Mouse (Mus musculus) megakaryocyte, embryonic 14.5 days (primary cell): Measurements from ENCODE around the gene Fblim1. TPM values are rescaled to one million over a fixed set of nuclear protein-coding genes. Genes with fewer than 3 reads are reported as not detected.

Experiments
- H3K27me3 ChIP-seq: replicated peaks from 2 replicates; pipeline ENCODE3; 2012; ENCODE audit warnings: inconsistent platforms
- H3K36me3 ChIP-seq: replicated peaks from 2 replicates; pipeline ENCODE3; 2012; ENCODE audit warnings: low read length, inconsistent platforms, mixed read lengths
- H3K4me1 ChIP-seq: 2 replicates; pipeline ENCODE4 v1.6.1; 2012; ENCODE audit warnings: inconsistent platforms
- H3K4me3 ChIP-seq: replicated peaks from 2 replicates; pipeline ENCODE3; 2012; ENCODE audit warnings: moderate library complexity, mild to moderate bottlenecking, inconsistent platforms
- H3K9me3 ChIP-seq: 2 replicates; pipeline ENCODE4 v1.6.1; 2012; ENCODE audit warnings: inconsistent platforms
- FLI1 ChIP-seq: IDR thresholded peaks from 2 replicates; pipeline ENCODE4 v1.6.1; 2012; ENCODE audit warnings: low read length, inconsistent platforms, mixed read lengths
- GATA1 ChIP-seq: IDR thresholded peaks from 3 replicates; pipeline ENCODE4 v1.6.1; 2012; ENCODE audit warnings: mixed read lengths, low read length, inconsistent platforms, borderline replicate concordance
- polyA plus RNA-seq: library from polyadenylated mRNA; stranded (reverse); fragments of >175 nt; gene quantifications from 2 replicates; pipeline ENCODE4 v1.2.3, GENCODE M21; 2012; ENCODE audit warnings: low replicate concordance; ENCODE audit not compliant: insufficient read depth

Gene Fblim1
- polyA plus RNA-seq, 1 experiment = 17.1 TPM

- peaks cover 63% of the 10 kb centered on the region for H3K4me1 ChIP-seq
- TF ChIP-seq FLI1 (no peak), GATA1 (no peak)
- H3K36me3 ChIP-seq = no peaks in the 10 kb centered on the region
- no peaks in the 10 kb centered on the region for H3K9me3 ChIP-seq
- H3K4me3 ChIP-seq = peak overlapping the region; percentile 98
- no peaks in the 10 kb centered on the region for H3K27me3 ChIP-seq
Observed at GRCm38 (mm10) chr4:141536291-141537225, 69.3 kb downstream of the Fblim1 start.

GRCm38 (mm10) chr4:141534947-141535680 lies 70.8 kb downstream of the Fblim1 start:
- H3K36me3 ChIP-seq = peaks cover 11% of the 10 kb centered on the region
- peaks cover 63% of the 10 kb centered on the region for H3K4me1 ChIP-seq
- H3K9me3 ChIP-seq = no peaks in the 10 kb centered on the region
- peak overlapping the region; percentile 98 for H3K4me3 ChIP-seq
- no peaks in the 10 kb centered on the region for H3K27me3 ChIP-seq
- TF ChIP-seq FLI1 (no peak), GATA1 (no peak)

- Histone ChIP-seq H3K4me1 (peaks cover 87% of the 10 kb centered on the region), H3K36me3 (peaks cover 29% of the 10 kb centered on the region), H3K27me3 (no peaks in the 10 kb centered on the region), H3K4me3 (no peak overlapping the region), H3K9me3 (no peaks in the 10 kb centered on the region)
- TF ChIP-seq FLI1 (no peak), GATA1 (no peak)
Observed at GRCm38 (mm10) chr4:141530979-141531378, 74.9 kb downstream of the Fblim1 start.

GRCm38 (mm10) chr4:141528938-141529337 lies 77.0 kb downstream of the Fblim1 start:
- no peaks in the 10 kb centered on the region for H3K27me3 ChIP-seq
- peaks cover 90% of the 10 kb centered on the region for H3K4me1 ChIP-seq

DNA sequence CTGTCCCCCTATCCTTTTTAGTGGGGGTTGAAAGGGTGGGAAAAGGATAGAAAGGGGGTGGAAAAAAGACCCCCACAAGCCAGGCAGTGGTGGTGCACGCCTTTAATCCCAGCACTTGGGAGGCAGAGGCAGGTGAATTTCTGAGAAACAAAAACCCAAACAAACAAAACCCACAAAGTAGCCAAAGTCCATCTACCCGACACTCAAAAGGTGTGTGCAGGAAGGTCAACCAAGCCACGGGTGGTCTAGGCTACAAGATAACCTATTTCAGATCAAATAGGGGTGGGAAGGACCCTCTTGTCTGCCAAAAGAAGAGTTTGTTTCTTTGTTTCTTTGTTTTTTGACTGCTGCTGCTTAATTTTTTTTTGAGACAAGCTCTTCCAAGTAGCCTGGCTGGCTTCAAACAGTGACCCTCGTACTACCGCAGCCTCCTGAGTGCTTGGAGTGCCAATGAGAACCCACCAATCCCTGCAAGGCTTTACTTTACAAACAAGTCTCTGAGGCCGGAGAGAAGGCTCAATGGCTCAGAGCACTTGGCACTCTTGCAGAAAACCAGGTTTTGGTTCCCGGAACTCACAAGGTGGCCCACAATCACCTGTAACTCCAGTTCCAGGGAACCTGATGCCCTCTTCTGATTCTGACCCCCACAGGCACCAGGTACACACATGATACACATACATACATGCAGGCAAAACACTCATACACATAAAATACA lies 78.8 kb downstream of the Fblim1 start:
- Histone ChIP-seq H3K4me1 (peaks cover 87% of the 10 kb centered on the region), H3K4me3 (no peak overlapping the region), H3K9me3 (no peaks in the 10 kb centered on the region), H3K27me3 (no peaks in the 10 kb centered on the region), H3K36me3 (peaks cover 42% of the 10 kb centered on the region)
- TF ChIP-seq GATA1 (no peak), FLI1 (no peak)

More at GRCm38 (mm10) chr4:141528938-141529337, 77.0 kb downstream of the Fblim1 start:
- no peak for TF ChIP-seq GATA1
- no peak for TF ChIP-seq FLI1
- no peaks in the 10 kb centered on the region for H3K9me3 ChIP-seq
- peak overlapping the region; percentile 42 for H3K4me3 ChIP-seq
- H3K36me3 ChIP-seq = peaks cover 34% of the 10 kb centered on the region

Other genes with a start within 250 kb of the Fblim1 start
- not detected in 2 replicates for gene Fam131c, start 237.9 kb downstream of the Fblim1 start, polyA plus RNA-seq
- gene Clcnka, start 207.4 kb downstream of the Fblim1 start, polyA plus RNA-seq = not detected in 2 replicates
- gene Clcnkb, start 190.1 kb downstream of the Fblim1 start, polyA plus RNA-seq = not detected in 2 replicates
- not detected in 2 replicates for gene Hspb7, start 185.3 kb downstream of the Fblim1 start, polyA plus RNA-seq
- not detected in 2 replicates for gene Srarp, start 170.0 kb downstream of the Fblim1 start, polyA plus RNA-seq
- gene Zbtb17, start 161.4 kb downstream of the Fblim1 start, polyA plus RNA-seq = 32.4 and 41.2 TPM in 2 replicates
- 101 and 202 TPM in 2 replicates for gene Spen, start 67.5 kb downstream of the Fblim1 start, polyA plus RNA-seq
- 1.1 TPM in 1 of 2 replicates, not detected in the other for gene Tmem82, start 12.5 kb upstream of the Fblim1 start, polyA plus RNA-seq
- gene Slc25a34, start 17.7 kb upstream of the Fblim1 start, polyA plus RNA-seq = not detected in 2 replicates
- gene Plekhm2, start 58.8 kb upstream of the Fblim1 start, polyA plus RNA-seq = 19.4 and 24.8 TPM in 2 replicates
- gene Rsc1a1, start 79.5 kb upstream of the Fblim1 start, polyA plus RNA-seq = 3.0 and 5.9 TPM in 2 replicates
- gene Ddi2, start 117.3 kb upstream of the Fblim1 start, polyA plus RNA-seq = 0.43 and 1.7 TPM in 2 replicates
- gene Agmat, start 140.6 kb upstream of the Fblim1 start, polyA plus RNA-seq = not detected in 2 replicates
- 0.44 and 1.8 TPM in 2 replicates for gene Dnajc16, start 184.8 kb upstream of the Fblim1 start, polyA plus RNA-seq
- 4.7 and 7.1 TPM in 2 replicates for gene Casp9, start 187.5 kb upstream of the Fblim1 start, polyA plus RNA-seq
- gene Cela2a, start 220.1 kb upstream of the Fblim1 start, polyA plus RNA-seq = not detected in 2 replicates
- not detected in 2 replicates for gene Ctrc, start 240.3 kb upstream of the Fblim1 start, polyA plus RNA-seq